Mouse (Mus musculus): ENCODE data around the gene Orai3.

- TF ChIP-seq CTCF (IDR thresholded peaks at IDR 0.05; ENCODE audit: borderline replicate concordance, insufficient read depth, low read depth, low read length): no peak
- no peak for TF ChIP-seq POLR2A (IDR thresholded peaks at IDR 0.05; ENCODE audit: borderline replicate concordance, insufficient read depth, low read length)
Observed at GRCm38 (mm10) chr7:127771262-127771661, 1.6 kb downstream of the Orai3 start.
